Mouse (Mus musculus): ENCODE results near the gene Ncam1.

DNA sequence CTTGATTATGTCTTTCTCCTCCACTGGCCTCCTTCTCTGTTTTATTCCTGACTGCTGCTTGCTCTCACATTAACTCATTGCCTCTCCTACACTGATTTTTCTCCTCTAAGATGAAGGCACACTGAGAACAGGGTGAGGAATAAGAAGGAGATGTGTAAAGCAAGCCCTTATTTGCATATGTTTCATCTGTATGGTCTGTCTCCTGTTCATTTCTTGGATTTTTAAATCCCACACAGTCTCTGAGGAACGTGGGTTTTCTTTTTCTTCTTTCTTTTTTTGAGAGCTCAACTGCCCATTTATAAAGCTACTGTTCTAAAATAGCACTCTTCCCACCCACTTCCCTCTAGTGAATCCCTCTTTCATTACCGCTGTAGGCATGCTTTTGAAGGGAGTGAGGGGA, 206.7 kb downstream of the Ncam1 start:
- TF ChIP-seq CTCF (IDR thresholded peaks at IDR 0.05), result no peak
- no peak for TF ChIP-seq POLR2A (IDR thresholded peaks at IDR 0.05; ENCODE audit: insufficient read depth, low read depth, low read length)

Measured in heart, adult 2 months (tissue).